Mouse (Mus musculus) liver, embryonic 15.5 days (tissue): ENCODE data around the gene Stat4. TPM values are rescaled to one million over a fixed set of nuclear protein-coding genes. Genes with fewer than 3 reads are reported as not detected.

Source experiments
- ATAC-seq: fragments of 200-750 bp; cut with Nextera tagmentation; 2 replicates; pipeline ENCODE4 v1.8.0; 2017; ENCODE audit warnings: moderate number of reproducible peaks, mild to moderate bottlenecking, moderate library complexity; ENCODE audit not compliant: insufficient read depth
- H3K27ac ChIP-seq: fragments of 300-500 bp; sonication (generic); replicated peaks from 2 replicates; pipeline ENCODE4 v1.5.1; 2015; ENCODE audit warnings: mild to moderate bottlenecking, inconsistent platforms
- H3K27me3 ChIP-seq: fragments of 300-500 bp; sonication (generic); 2 replicates; pipeline ENCODE4 v1.6.1; 2015; ENCODE audit warnings: mild to moderate bottlenecking, inconsistent platforms
- H3K36me3 ChIP-seq: fragments of 300-500 bp; sonication (generic); replicated peaks from 2 replicates; pipeline ENCODE4 v1.6.1; 2015; ENCODE audit warnings: moderate library complexity, mild to moderate bottlenecking, inconsistent platforms
- H3K4me1 ChIP-seq: fragments of 300-500 bp; sonication (generic); replicated peaks from 2 replicates; pipeline ENCODE4 v1.6.1; 2015; ENCODE audit warnings: inconsistent platforms
- H3K4me2 ChIP-seq: fragments of 300-500 bp; sonication (generic); 2 replicates; pipeline ENCODE4 v1.6.1; 2015; ENCODE audit warnings: moderate library complexity, mild to moderate bottlenecking, inconsistent platforms
- H3K4me3 ChIP-seq: fragments of 300-500 bp; sonication (generic); replicated peaks from 2 replicates; pipeline ENCODE4 v1.5.1; 2015; ENCODE audit warnings: mild to moderate bottlenecking, inconsistent platforms
- H3K9ac ChIP-seq: fragments of 300-500 bp; sonication (generic); 2 replicates; pipeline ENCODE4 v1.6.1; 2015; ENCODE audit warnings: moderate library complexity, mild to moderate bottlenecking, inconsistent platforms
- H3K9me3 ChIP-seq: fragments of 300-500 bp; sonication (generic); replicated peaks from 2 replicates; pipeline ENCODE4 v1.6.1; 2016; ENCODE audit warnings: inconsistent platforms
- WGBS: fragments of 180-500 bp; shearing (Covaris S2); methylation state at CpG from one replicate; pipeline ENCODE4 v1.1.7; 2015; ENCODE audit warnings: mixed read lengths; ENCODE audit not compliant: insufficient replicate concordance; 5-methylcytosine and 5-hydroxymethylcytosine counted together
- polyA plus RNA-seq: library from polyadenylated mRNA; unstranded; fragments of >200 nt; fragmentation: Nextera tagmentation; extraction: Ambion mirVana; gene quantifications from 2 replicates; pipeline ENCODE4 v1.2.1, GENCODE M21; 2015

Gene Stat4
- polyA plus RNA-seq, 1 experiment from 2014 or later, result 1.2 TPM

DNA sequence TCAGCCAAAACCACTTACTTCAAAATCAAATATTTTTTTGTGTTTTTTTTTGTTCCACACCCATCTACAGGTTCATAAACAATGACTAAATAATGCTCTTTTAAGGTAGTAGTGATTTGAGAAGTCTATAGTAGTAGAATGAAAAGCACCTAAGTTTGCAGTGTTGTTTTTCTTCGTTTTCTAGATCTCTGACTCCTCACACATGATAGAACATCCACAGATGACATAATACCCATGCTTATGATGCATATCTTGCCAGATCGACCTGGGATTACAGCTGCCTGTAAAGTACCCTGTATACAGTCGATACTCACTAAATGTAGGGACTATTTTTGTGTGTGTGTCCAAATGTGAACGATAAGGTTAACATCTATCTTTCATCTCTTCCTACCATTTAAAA lies 69.0 kb downstream of the Stat4 start:
- no peak overlapping the region for H3K4me3 ChIP-seq
- no peak for ATAC-seq
- H3K27me3 ChIP-seq, result no peaks in the 10 kb centered on the region
- no peak overlapping the region for H3K27ac ChIP-seq
- H3K9me3 ChIP-seq, result no peaks in the 10 kb centered on the region
- H3K36me3 ChIP-seq, result no peaks in the 10 kb centered on the region
- no peaks in the 10 kb centered on the region for H3K4me1 ChIP-seq
- no peak overlapping the region for H3K4me2 ChIP-seq
- WGBS, result 58% methylated on average over 4 of the region's 4 CpGs
- H3K9ac ChIP-seq, result no peak overlapping the region

DNA sequence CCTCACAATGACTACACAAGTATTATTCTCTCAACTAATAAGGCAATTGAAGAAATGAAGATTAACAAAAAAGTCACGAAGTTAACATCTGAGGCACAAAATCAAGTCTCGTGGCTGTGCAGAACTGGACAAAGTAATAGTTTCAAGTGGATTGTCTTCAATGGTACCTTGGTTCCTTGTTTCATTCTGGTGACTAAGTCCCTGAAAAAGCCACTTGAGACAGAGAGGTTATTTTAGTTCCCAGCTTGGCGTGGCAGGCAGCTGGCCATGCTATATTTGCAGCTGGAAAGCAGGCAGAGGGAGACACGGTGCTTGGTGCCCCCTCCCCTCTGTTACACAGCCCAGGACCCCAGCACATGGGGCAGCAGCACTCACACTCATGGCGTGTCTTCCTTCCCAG lies 70.2 kb downstream of the Stat4 start:
- ATAC-seq, result no peak
- 47% methylated on average over 5 of the region's 5 CpGs for WGBS

DNA sequence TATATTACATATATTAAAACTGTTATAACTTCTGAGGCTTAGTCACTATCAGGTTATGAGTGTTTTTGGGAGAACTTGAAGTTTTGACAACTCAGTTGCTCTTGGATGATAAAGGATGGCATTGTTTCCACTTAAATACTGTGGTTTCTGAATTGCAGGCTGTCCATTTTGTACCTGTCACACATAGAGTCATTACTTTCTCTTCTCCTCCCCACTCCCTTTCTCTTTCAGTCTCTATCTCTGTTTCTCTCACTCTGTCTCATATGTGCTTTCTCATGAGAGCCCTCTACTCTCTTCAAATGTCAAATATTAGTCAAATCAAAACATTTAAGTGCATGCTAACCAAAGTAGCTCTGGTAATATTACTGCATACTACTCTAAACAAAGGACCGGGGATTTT lies 79.3 kb downstream of the Stat4 start:
- Histone ChIP-seq H3K9me3 (no peaks in the 10 kb centered on the region), H3K4me1 (no peaks in the 10 kb centered on the region), H3K36me3 (no peaks in the 10 kb centered on the region), H3K4me2 (no peak overlapping the region), H3K27ac (no peak overlapping the region), H3K4me3 (no peak overlapping the region), H3K9ac (no peak overlapping the region), H3K27me3 (no peaks in the 10 kb centered on the region)
- no peak for ATAC-seq
- WGBS, result 71% methylated on average over 1 of the region's 1 CpGs

More for the DNA sequence above, 70.2 kb downstream of the Stat4 start:
- Histone ChIP-seq H3K36me3 (no peaks in the 10 kb centered on the region), H3K9ac (no peak overlapping the region), H3K4me2 (no peak overlapping the region), H3K9me3 (no peaks in the 10 kb centered on the region), H3K4me3 (no peak overlapping the region), H3K27ac (no peak overlapping the region), H3K27me3 (no peaks in the 10 kb centered on the region), H3K4me1 (no peaks in the 10 kb centered on the region)

DNA sequence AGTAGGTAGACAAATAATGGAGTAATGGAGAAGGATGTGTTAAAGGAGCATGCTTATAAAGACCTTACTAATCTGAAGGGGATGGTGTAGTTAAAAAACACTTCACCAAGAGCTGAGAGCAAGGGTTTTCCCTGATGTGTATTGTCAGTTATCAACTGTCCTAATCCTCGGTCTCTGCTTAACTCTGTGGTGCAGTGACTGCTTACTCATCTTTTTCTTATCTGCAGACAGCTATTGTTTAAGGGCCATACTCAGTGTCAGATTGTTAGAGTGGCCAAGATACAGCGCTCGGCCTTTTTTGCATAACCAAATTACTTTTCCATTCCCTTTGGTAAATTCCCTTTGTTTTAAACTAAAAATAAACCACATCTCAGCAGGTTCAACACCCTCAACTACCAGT lies 79.7 kb downstream of the Stat4 start:
- Histone ChIP-seq H3K27me3 (no peaks in the 10 kb centered on the region), H3K4me2 (no peak overlapping the region), H3K4me1 (no peaks in the 10 kb centered on the region), H3K9me3 (no peaks in the 10 kb centered on the region), H3K27ac (no peak overlapping the region), H3K9ac (no peak overlapping the region), H3K36me3 (no peaks in the 10 kb centered on the region), H3K4me3 (no peak overlapping the region)
- ATAC-seq, result no peak
- 16% methylated on average over 3 of the region's 3 CpGs for WGBS

DNA sequence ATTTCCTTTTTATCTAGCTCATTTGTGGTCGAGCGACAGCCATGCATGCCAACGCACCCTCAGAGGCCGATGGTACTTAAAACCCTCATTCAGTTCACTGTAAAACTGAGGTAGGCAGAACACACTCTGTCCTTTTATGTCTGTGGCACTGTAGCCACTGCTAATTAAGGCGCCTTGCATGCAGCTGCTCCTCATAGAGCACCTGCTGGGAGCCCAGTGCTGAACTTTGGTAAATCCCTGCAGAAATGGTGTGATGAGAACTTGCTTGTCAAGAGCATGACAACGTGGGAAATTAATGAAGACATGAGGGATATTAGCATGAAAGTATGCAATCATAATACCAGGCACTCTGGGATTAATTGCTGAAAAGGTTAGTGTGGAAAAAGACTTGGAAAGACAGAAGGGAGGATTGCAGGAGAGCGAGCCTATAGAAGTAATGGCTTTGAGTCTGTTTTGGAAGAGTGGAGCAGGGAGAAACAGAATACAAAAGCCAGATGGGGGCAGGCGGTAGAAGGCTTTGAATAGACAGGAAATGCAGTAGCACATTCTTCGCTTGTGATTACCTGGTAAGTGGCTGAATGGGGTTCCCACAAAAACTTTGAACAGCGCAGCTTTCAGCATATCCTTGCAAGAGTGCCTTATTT lies 92.9 kb downstream of the Stat4 start:
- Histone ChIP-seq H3K9me3 (no peaks in the 10 kb centered on the region), H3K4me3 (no peak overlapping the region), H3K9ac (no peak overlapping the region), H3K27ac (no peak overlapping the region), H3K4me1 (no peaks in the 10 kb centered on the region), H3K36me3 (no peaks in the 10 kb centered on the region), H3K4me2 (no peak overlapping the region), H3K27me3 (no peaks in the 10 kb centered on the region)
- 49% methylated on average over 10 of the region's 10 CpGs for WGBS
- ATAC-seq, result no peak

DNA sequence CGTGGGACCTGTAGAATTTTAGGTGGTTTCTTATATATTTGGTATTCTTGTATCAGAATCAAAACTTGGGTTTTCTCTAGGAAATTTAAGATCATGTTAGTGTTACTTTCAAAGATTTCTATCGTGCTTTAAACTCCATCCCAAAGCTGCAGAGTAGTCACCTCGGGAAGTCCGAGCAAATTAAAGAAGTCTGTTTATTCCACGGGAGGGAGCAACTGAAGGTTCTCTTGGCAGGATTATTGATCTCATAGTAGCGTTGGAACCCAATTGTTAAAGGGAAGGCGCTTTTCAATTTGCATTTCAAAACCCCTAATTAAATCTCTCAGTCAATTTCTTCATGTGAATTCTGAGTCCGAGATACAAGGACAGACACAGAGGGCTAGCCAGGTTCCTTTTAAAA lies 93.4 kb downstream of the Stat4 start:
- no peaks in the 10 kb centered on the region for H3K4me1 ChIP-seq
- H3K4me2 ChIP-seq, result no peak overlapping the region
- no peak overlapping the region for H3K27ac ChIP-seq
- H3K9me3 ChIP-seq, result no peaks in the 10 kb centered on the region
- H3K27me3 ChIP-seq, result no peaks in the 10 kb centered on the region
- WGBS, result 56% methylated on average over 8 of the region's 8 CpGs
- no peak for ATAC-seq
- no peaks in the 10 kb centered on the region for H3K36me3 ChIP-seq
- no peak overlapping the region for H3K4me3 ChIP-seq
- no peak overlapping the region for H3K9ac ChIP-seq

DNA sequence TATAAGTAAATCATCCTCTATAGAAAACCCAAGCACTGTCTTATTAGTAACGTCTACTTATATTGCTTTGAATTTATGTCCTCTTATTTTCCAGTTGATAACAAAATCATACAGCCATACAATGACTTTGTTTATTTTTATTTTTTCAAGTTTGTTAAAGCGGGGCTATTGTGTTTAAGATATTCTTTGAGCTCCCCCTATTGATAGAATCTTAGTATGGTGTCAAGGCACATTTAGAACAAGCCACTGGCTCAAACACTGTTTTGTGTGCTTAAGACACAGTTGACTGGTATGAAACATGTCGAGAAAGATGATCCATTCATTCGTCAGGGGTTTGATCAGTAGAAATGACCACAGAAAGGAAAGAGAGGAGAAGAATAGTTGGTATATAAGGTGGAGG lies 99.3 kb downstream of the Stat4 start:
- no peak for ATAC-seq
- no peak overlapping the region for H3K9ac ChIP-seq

DNA sequence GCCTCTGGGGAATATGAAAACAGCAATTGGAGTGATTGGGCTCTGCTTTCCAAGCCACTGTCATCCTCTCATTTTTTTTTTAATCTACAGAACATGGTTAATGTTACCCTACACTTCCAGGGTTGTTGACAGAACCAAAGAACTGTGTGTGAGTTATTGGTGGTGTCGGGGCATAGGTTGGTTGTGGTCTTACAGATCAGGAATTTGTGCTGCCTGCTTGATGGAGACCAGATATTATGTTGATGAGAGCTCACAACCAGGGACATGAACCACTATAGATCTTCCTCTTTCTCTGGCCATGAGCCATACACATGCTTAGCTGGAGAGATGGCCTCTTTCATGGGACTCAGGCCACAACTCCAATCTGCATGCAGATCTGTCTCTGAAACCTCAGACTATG lies 100.2 kb downstream of the Stat4 start:
- Histone ChIP-seq H3K4me2 (no peak overlapping the region), H3K9me3 (no peaks in the 10 kb centered on the region), H3K4me1 (no peaks in the 10 kb centered on the region), H3K27me3 (no peaks in the 10 kb centered on the region), H3K36me3 (no peaks in the 10 kb centered on the region), H3K4me3 (no peak overlapping the region), H3K9ac (no peak overlapping the region), H3K27ac (no peak overlapping the region)
- ATAC-seq, result no peak
- WGBS, result 46% methylated on average over 1 of the region's 1 CpGs

More for the DNA sequence above, 99.3 kb downstream of the Stat4 start:
- H3K36me3 ChIP-seq, result no peaks in the 10 kb centered on the region
- WGBS, result 26% methylated on average over 4 of the region's 4 CpGs
- H3K9me3 ChIP-seq, result no peaks in the 10 kb centered on the region
- H3K27me3 ChIP-seq, result no peaks in the 10 kb centered on the region
- H3K4me3 ChIP-seq, result no peak overlapping the region
- H3K4me1 ChIP-seq, result no peaks in the 10 kb centered on the region
- H3K4me2 ChIP-seq, result no peak overlapping the region
- no peak overlapping the region for H3K27ac ChIP-seq

DNA sequence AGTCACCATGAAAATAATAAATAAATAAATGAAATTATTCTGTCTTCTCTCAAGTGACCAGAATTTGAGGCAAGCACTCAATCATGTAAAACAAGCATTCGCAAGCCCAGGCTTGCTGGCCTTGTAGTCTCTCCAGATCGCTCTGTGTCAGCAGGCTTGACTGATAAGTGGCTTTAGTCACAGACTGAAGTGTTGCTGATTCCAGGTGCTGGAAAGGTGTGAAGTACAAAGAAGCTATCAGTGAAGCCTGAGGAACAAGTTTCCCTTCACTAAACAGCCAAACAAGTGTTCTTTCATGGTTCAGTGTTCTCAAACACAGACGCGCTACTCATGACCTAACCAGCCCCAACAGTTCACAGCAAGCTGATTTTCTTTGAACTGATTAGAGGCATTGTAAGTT lies 101.7 kb downstream of the Stat4 start:
- Histone ChIP-seq H3K9ac (no peak overlapping the region), H3K27ac (no peak overlapping the region), H3K36me3 (no peaks in the 10 kb centered on the region), H3K9me3 (no peaks in the 10 kb centered on the region), H3K4me2 (no peak overlapping the region), H3K4me1 (no peaks in the 10 kb centered on the region), H3K4me3 (no peak overlapping the region), H3K27me3 (no peaks in the 10 kb centered on the region)
- no peak for ATAC-seq
- WGBS, result 82% methylated on average over 4 of the region's 4 CpGs

DNA sequence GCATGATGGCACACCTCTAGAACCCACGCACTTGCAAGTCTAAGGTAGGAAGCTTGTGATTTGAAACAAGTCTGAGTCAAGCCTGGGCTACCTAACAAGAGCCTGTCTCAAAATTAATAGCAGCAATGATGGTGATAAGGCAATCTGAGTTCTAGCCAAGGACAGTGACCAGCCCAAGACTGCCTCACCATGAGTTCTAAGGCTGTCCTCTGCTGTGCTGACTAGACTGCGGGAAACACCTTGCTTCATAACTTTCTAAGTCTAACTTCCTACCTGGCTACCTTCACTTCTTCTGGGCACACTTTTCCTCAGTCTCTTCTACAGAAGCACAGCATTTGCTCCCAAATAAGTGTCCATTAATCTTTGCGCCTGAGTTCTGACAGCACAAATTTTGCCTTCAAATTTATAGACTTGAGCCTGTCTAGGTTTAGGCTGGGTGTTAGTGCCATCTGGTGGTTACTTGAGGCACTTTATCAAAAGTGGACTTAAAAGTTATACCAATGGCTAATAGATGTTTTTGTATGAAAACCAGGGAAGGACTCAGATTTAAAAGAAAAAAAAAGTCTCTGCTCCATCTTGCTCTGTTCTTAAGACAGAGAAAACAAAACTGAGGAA lies 111.8 kb downstream of the Stat4 start:
- WGBS, result 65% methylated on average over 3 of the region's 3 CpGs

DNA sequence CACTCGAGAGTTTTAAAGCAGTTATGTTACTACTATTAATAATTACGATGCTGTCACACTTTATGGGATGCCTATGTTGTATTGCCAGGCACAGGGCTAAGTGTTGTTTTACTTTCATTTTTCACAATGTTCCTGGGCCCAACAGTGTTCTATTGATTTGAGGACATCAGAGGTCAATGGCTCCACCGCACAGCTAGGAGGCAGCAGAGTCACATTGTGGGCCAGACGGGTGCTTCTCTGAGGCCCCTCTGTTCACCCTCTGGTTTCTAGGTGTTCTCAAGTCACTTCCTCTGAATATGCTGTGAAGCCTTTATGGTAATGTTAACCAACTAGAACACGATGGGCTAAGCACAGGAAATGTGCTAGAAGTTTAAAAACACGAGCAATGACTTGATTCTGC lies 113.5 kb downstream of the Stat4 start:
- no peak overlapping the region for H3K9ac ChIP-seq
- H3K4me1 ChIP-seq, result no peaks in the 10 kb centered on the region
- H3K27ac ChIP-seq, result no peak overlapping the region
- H3K9me3 ChIP-seq, result no peaks in the 10 kb centered on the region
- H3K36me3 ChIP-seq, result no peaks in the 10 kb centered on the region
- H3K4me3 ChIP-seq, result no peak overlapping the region
- WGBS, result 60% methylated on average over 6 of the region's 6 CpGs
- no peaks in the 10 kb centered on the region for H3K27me3 ChIP-seq
- H3K4me2 ChIP-seq, result no peak overlapping the region
- ATAC-seq, result no peak

More for the DNA sequence above, 111.8 kb downstream of the Stat4 start:
- Histone ChIP-seq H3K27me3 (no peaks in the 10 kb centered on the region), H3K4me3 (no peak overlapping the region), H3K4me1 (no peaks in the 10 kb centered on the region), H3K4me2 (no peak overlapping the region), H3K36me3 (no peaks in the 10 kb centered on the region), H3K9ac (no peak overlapping the region), H3K9me3 (no peaks in the 10 kb centered on the region), H3K27ac (no peak overlapping the region)
- ATAC-seq, result no peak

DNA sequence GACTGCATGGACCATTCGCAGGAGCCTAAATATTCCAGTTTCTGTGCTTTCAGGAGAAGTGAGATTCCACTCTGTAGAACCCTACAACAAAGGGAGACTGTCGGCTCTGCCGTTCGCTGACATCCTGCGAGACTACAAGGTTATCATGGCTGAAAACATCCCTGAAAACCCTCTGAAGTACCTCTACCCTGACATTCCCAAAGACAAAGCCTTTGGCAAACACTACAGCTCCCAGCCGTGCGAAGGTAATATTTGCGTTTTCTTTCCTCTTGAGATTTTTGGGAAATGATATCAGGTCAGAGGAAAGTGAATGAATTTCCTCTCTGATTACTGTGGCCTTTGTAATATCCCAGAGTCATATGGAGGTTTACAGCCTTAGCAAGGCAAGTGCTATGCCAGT lies 115.8 kb downstream of the Stat4 start:
- H3K36me3 ChIP-seq, result no peaks in the 10 kb centered on the region
- H3K4me1 ChIP-seq, result no peaks in the 10 kb centered on the region
- ATAC-seq, result no peak
- no peaks in the 10 kb centered on the region for H3K9me3 ChIP-seq
- no peak overlapping the region for H3K4me3 ChIP-seq
- H3K27me3 ChIP-seq, result no peaks in the 10 kb centered on the region
- no peak overlapping the region for H3K9ac ChIP-seq
- H3K4me2 ChIP-seq, result no peak overlapping the region
- H3K27ac ChIP-seq, result no peak overlapping the region
- 74% methylated on average over 8 of the region's 8 CpGs for WGBS
